In the genomic region with DNA sequence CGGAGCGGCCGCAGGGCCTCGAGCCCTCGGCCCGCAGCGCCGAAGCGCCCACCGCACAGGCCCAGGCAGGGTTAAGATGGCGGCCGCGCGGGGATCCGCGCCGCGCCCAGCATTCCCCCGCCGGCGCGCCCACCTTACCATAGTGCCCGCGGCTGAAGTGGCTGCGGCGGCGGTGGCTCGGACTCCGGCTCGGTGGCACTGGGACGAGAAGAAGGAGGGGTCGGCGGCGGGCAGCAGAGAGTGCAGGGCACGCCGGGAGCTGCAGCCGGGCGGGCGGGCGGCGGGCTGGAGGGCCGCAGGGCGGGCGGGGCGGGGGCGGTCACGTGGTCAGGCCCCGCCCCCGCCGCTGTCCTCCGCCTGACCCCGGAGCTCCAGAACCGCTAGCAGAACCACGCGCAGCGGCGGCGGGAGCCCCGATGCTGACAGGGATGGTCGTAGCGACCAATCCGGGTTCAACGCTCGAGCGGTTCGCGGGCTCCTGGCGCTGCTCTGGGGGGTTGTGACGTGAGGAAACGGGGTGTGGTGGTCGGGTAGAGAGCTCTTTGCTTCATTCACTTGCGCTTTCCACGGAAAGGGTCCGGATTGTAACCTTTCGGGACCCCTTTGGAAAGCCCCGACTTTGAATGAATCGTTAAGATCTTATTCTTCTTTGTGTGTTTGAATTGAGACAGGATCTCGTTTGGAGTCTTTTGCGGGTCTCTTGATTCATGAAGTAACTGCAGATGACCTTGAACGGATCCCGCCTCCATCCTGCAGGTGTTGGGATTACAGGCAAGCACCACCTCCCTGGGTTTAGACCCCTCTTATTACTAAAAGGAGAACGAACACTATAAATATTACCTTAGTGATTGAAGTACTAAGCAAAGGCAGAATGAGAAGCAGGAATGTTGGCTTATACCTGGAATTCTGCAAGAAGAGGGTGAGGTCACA, we compare ENCODE assay signal across 8 mouse cellular contexts. TPM values are rescaled to one million over a fixed set of nuclear protein-coding genes. Genes with fewer than 3 reads are reported as not detected.
A peak's percentile ranks its signal among the peaks of the same experiment; 100 is the strongest.
DNase-seq lines count a peak whose midpoint lies in the region; ATAC-seq and TF ChIP-seq lines count a peak whose summit lies in the region.

A gene (minus strand): TSS at position 272 of the 930 bp plus-strand sequence.

- TF ChIP-seq RAD21 in CH12.LX (IDR thresholded peaks at IDR 0.05; ENCODE audit: low read depth, low read length) = no peak

- H3K4me1 ChIP-seq in CH12.LX (ENCODE audit: control insufficient read depth in 1 of 2, insufficient read depth in 2 of 2) = peaks cover 3 to 20% of the 10 kb centered on the region in 2 experiments; a peak in 3 of 4 replicates
- H3K4me1 ChIP-seq in forebrain, embryonic 11.5 days (replicated peaks; ENCODE audit: control insufficient read depth, insufficient read depth, low read length) = no peaks in the 10 kb centered on the region; the same call in 1 of the 2 replicates
- peaks cover 17% of the 10 kb centered on the region for H3K4me1 ChIP-seq in heart, embryonic 15.5 days (replicated peaks)
- H3K4me1 ChIP-seq in liver, embryonic 13.5 days (replicated peaks) = peaks cover 17% of the 10 kb centered on the region
- peaks cover 9% of the 10 kb centered on the region; the same call in 1 of the 2 replicates for H3K4me1 ChIP-seq in stomach, embryonic 14.5 days (ENCODE audit: control insufficient read depth, insufficient read depth, low read length)

- peaks cover 8% of the 10 kb centered on the region for H3K9me3 ChIP-seq in CH12.LX (replicated peaks; ENCODE audit: low read length)
- no peaks in the 10 kb centered on the region for H3K9me3 ChIP-seq in forebrain, embryonic 11.5 days (ENCODE audit: control insufficient read depth, low read length)
- H3K9me3 ChIP-seq in heart, embryonic 15.5 days (replicated peaks) = no peaks in the 10 kb centered on the region
- no peaks in the 10 kb centered on the region for H3K9me3 ChIP-seq in liver, embryonic 13.5 days (replicated peaks)
- no peaks in the 10 kb centered on the region for H3K9me3 ChIP-seq in stomach, embryonic 14.5 days (ENCODE audit: control insufficient read depth, low read depth, low read length)

- no peak for TF ChIP-seq CTCF in CH12.LX (conservative IDR thresholded peaks at IDR 0.05 in 1 of 2, IDR thresholded peaks at IDR 0.05 in 1 of 2; ENCODE audit: low read depth in 2 of 2, low read length in 2 of 2)

- peak within 1 kb of the TSS; percentile 79 for H3K27ac ChIP-seq in CH12.LX (ENCODE audit: insufficient read depth, low read depth)
- H3K27ac ChIP-seq in forebrain, embryonic 11.5 days (ENCODE audit: low read depth, low read length) = peak within 1 kb of the TSS; percentile 96
- peak within 1 kb of the TSS; percentile 99 for H3K27ac ChIP-seq in heart, embryonic 15.5 days
- peak within 1 kb of the TSS; percentile 95 for H3K27ac ChIP-seq in liver, embryonic 13.5 days
- H3K27ac ChIP-seq in stomach, embryonic 14.5 days (ENCODE audit: low read length) = peak within 1 kb of the TSS; percentile 99

- in situ Hi-C loops in CH12.LX (cut with MboI; ENCODE audit: low pct_ligation_motif_present, low pct_unique_long_range_greater_than_20kb, low sequenced_read_pairs) = no loop called here

- no peak for TF ChIP-seq EP300 in CH12.LX (IDR thresholded peaks at IDR 0.05; ENCODE audit: low read length)

- ATAC-seq in forebrain, embryonic 11.5 days (replicated peaks; ENCODE audit: low FRiP score) = peak; percentile 96
- ATAC-seq in heart, embryonic 15.5 days (replicated peaks; ENCODE audit: insufficient number of reproducible peaks, insufficient read depth, low FRiP score, low read depth) = peak; percentile 92
- ATAC-seq in liver, embryonic 13.5 days (ENCODE audit: low read depth) = peak; percentile 91
- ATAC-seq in stomach, embryonic 14.5 days (ENCODE audit: insufficient number of reproducible peaks, insufficient read depth, low FRiP score, low read depth) = peak; percentile 88

- H3K79me2 ChIP-seq in CH12.LX (replicated peaks; ENCODE audit: control insufficient read depth, extremely low read depth, insufficient read depth, poor library complexity, severe bottlenecking) = peaks cover 20% of the 10 kb centered on the region

- H3K27me3 ChIP-seq in CH12.LX (replicated peaks) = no peaks in the 10 kb centered on the region
- no peaks in the 10 kb centered on the region for H3K27me3 ChIP-seq in forebrain, embryonic 11.5 days (ENCODE audit: control insufficient read depth, insufficient read depth, low read length)
- no peaks in the 10 kb centered on the region for H3K27me3 ChIP-seq in heart, embryonic 15.5 days
- no peaks in the 10 kb centered on the region for H3K27me3 ChIP-seq in liver, embryonic 13.5 days
- no peaks in the 10 kb centered on the region for H3K27me3 ChIP-seq in stomach, embryonic 14.5 days (ENCODE audit: control insufficient read depth, insufficient read depth, low read length)

- peak; percentile 79 for TF ChIP-seq POLR2A in CH12.LX (IDR thresholded peaks at IDR 0.05; ENCODE audit: low read depth, low read length)

- 1% methylated on average over 63 of the region's 82 CpGs for WGBS in forebrain, embryonic 11.5 days
- WGBS in heart, embryonic 15.5 days = under 1% methylated on average over 69 of the region's 82 CpGs
- WGBS in liver, embryonic 13.5 days (ENCODE audit: insufficient replicate concordance) = 1% methylated on average over 60 of the region's 82 CpGs
- under 1% methylated on average over 68 of the region's 82 CpGs for WGBS in stomach, embryonic 14.5 days

- peak; percentile 62 for DNase-seq in CH12.LX (ENCODE audit: extremely low read depth)
- peak; percentile 56 for DNase-seq in c-Kit-positive CD71-negative TER-119-negative erythroid progenitor cells, embryonic 14.5 days (ENCODE audit: low read depth)
- peak; percentile 94 for DNase-seq in forebrain, embryonic 11.5 days (ENCODE audit: low spot score)
- DNase-seq in kidney, postnatal 25 days = peak; percentile 87 to 94
- peak; percentile 72 for DNase-seq in liver, embryonic 13.5 days
- peak; percentile 75 to 83 for DNase-seq in natural killer cell, adult 2 months (ENCODE audit: low spot score in 2 of 2)

- peak within 1 kb of the TSS; percentile 86 to 99 (median 93) for H3K4me3 ChIP-seq in CH12.LX (replicated peaks in 1 of 3; ENCODE audit: low read depth in 2 of 3, low read length in 2 of 3, poor library complexity in 1 of 3)
- peak within 1 kb of the TSS; percentile 91 for H3K4me3 ChIP-seq in forebrain, embryonic 11.5 days (ENCODE audit: low read depth, low read length)
- peak within 1 kb of the TSS; percentile 83 for H3K4me3 ChIP-seq in heart, embryonic 15.5 days
- H3K4me3 ChIP-seq in liver, embryonic 13.5 days (replicated peaks) = peak within 1 kb of the TSS; percentile 99
- peak within 1 kb of the TSS; percentile 98 for H3K4me3 ChIP-seq in stomach, embryonic 14.5 days (ENCODE audit: low read depth, low read length)

- peak within 1 kb of the TSS; percentile 99 for H3K9ac ChIP-seq in CH12.LX (ENCODE audit: insufficient read depth, low read depth)
- peak within 1 kb of the TSS; percentile 99 for H3K9ac ChIP-seq in forebrain, embryonic 11.5 days (ENCODE audit: low read length)
- H3K9ac ChIP-seq in heart, embryonic 15.5 days = peak within 1 kb of the TSS; percentile 97
- H3K9ac ChIP-seq in liver, embryonic 13.5 days = peak within 1 kb of the TSS; percentile 99
- peak within 1 kb of the TSS; percentile 96 for H3K9ac ChIP-seq in stomach, embryonic 14.5 days (replicated peaks; ENCODE audit: low read depth, low read length)

- H3K36me3 ChIP-seq in CH12.LX (replicated peaks in 1 of 2; ENCODE audit: control insufficient read depth in 1 of 2, insufficient read depth in 1 of 2, low read length in 1 of 2) = peaks cover 9 to 24% of the 10 kb centered on the region in 2 experiments
- H3K36me3 ChIP-seq in forebrain, embryonic 11.5 days (ENCODE audit: control insufficient read depth, insufficient read depth, low read length) = peaks cover 2% of the 10 kb centered on the region; the same call in 1 of the 2 replicates
- peaks cover 7% of the 10 kb centered on the region; the same call in 1 of the 2 replicates for H3K36me3 ChIP-seq in heart, embryonic 15.5 days
- peaks cover 14% of the 10 kb centered on the region for H3K36me3 ChIP-seq in liver, embryonic 13.5 days
- peaks cover 11% of the 10 kb centered on the region; the same call in 1 of the 2 replicates for H3K36me3 ChIP-seq in stomach, embryonic 14.5 days (ENCODE audit: control insufficient read depth, insufficient read depth, low read length)

- dilution Hi-C loops in CH12.LX (cut with MboI; ENCODE audit: extremely low pct_ligation_motif_present, extremely low pct_unique_long_range_greater_than_20kb, low sequenced_read_pairs) = no loop called here

- peak within 1 kb of the TSS; percentile 93 for H3K4me2 ChIP-seq in CH12.LX (ENCODE audit: insufficient read depth, low read depth, poor library complexity, severe bottlenecking)
- peak within 1 kb of the TSS; percentile 59 for H3K4me2 ChIP-seq in forebrain, embryonic 11.5 days (ENCODE audit: low read depth, low read length, severe bottlenecking)
- H3K4me2 ChIP-seq in heart, embryonic 15.5 days = peak within 1 kb of the TSS; percentile 66
- peak within 1 kb of the TSS; percentile 85 for H3K4me2 ChIP-seq in liver, embryonic 13.5 days
- H3K4me2 ChIP-seq in stomach, embryonic 14.5 days (replicated peaks; ENCODE audit: low read depth, low read length) = peak within 1 kb of the TSS; percentile 71

TF ChIP-seq in CH12.LX, 34 proteins besides CTCF, POLR2A, EP300 and RAD21 (continues in another document):
- TF ChIP-seq IRF4 (IDR thresholded peaks at IDR 0.05; ENCODE audit: low read depth, low read length) (no peak), TCF12 (IDR thresholded peaks at IDR 0.05; ENCODE audit: low read depth, low read length) (0 out of 2 replicates have a peak, but pooled peaks have one; percentile 14), KAT2A (IDR thresholded peaks at IDR 0.05; ENCODE audit: insufficient replicate concordance, low read length) (no peak), UBTF (IDR thresholded peaks at IDR 0.05; ENCODE audit: low read depth, low read length) (peak; percentile 82), NRF1 (IDR thresholded peaks at IDR 0.05; ENCODE audit: low read depth, low read length) (no peak), SIN3A (IDR thresholded peaks at IDR 0.05; ENCODE audit: low read length) (no peak), ETS1 (conservative IDR thresholded peaks at IDR 0.05; ENCODE audit: low read depth, low read length) (no peak), MAZ (IDR thresholded peaks at IDR 0.05; ENCODE audit: low read depth, low read length) (no peak), E2F4 (IDR thresholded peaks at IDR 0.05; ENCODE audit: insufficient replicate concordance, low read depth, low read length) (no peak), RCOR1 (conservative IDR thresholded peaks at IDR 0.05; ENCODE audit: low read depth, low read length) (no peak), MAX (IDR thresholded peaks at IDR 0.05; ENCODE audit: low read length) (no peak)

RNA-seq across cellular contexts. Expression of the gene that starts here (rescaled TPM):
- total RNA-seq in CH12.LX (2012; rRNA removed) = 6.1 and 7.1 TPM in 2 replicates
- total RNA-seq in CH12.LX (2014; rRNA removed) = 24.2 and 25.2 TPM in 2 replicates
- polyA plus RNA-seq in CH12.LX (2012; ENCODE audit: insufficient read length, low read depth) = 13.8 and 16.1 TPM in 2 replicates
- 270 and 280 TPM in 2 replicates for polyA plus RNA-seq in forebrain, embryonic 11.5 days (2014; fragmentation: Nextera tagmentation; extraction: Ambion mirVana)
- polyA plus RNA-seq in heart, embryonic 15.5 days (2015; fragmentation: Nextera tagmentation; extraction: Ambion mirVana) = 379 and 432 TPM in 2 replicates
- polyA plus RNA-seq in liver, embryonic 13.5 days (2015; fragmentation: Nextera tagmentation; extraction: Ambion mirVana) = 37.1 and 44.2 TPM in 2 replicates
- 214 and 230 TPM in 2 replicates for polyA plus RNA-seq in stomach, embryonic 14.5 days (2014; fragmentation: Nextera tagmentation; extraction: Ambion mirVana)

Comparison
In these comparisons a context has a peak if more than half of its experiments do, and no peak if none do; other contexts are left out.
1. Peak in every context shown above with its lines: DNase-seq, ATAC-seq, H3K4me3 ChIP-seq and H3K27ac ChIP-seq.